Mouse (Mus musculus): Measurements from ENCODE around the gene Ppp2r5c. TPM values are rescaled to one million over a fixed set of nuclear protein-coding genes. Genes with fewer than 3 reads are reported as not detected.

The Ppp2r5c gene
- polyA plus RNA-seq, 1 experiment from 2014 or later: 136 TPM

DNA sequence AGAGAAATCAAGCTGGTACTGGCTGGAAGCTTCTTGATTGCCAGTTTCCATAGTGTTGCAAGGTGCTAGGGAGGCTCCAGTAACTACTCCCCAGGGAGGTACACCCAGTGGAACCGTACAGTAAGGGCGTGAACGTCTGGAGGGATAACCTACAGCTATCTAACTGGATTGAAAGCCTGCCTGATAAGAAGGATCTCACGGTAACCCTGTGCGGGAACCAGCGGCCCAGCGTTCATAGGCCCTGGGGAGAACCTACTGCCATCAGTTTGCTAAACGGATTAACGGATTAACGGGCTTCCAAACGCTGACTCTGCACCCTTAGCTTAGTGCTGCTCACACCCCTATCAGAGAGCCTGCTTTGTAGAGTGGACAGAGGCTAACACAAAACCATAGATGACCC is 116.5 kb downstream of the Ppp2r5c start:
- Histone ChIP-seq H3K4me3 (no peak overlapping the region), H3K9me3 (no peaks in the 10 kb centered on the region), H3K27ac (no peak overlapping the region), H3K36me3 (peaks cover 95% of the 10 kb centered on the region), H3K27me3 (ENCODE audit: insufficient read depth, poor library complexity, severe bottlenecking) (no peaks in the 10 kb centered on the region), H3K4me1 (no peaks in the 10 kb centered on the region)
- DNase-seq (ENCODE audit: low spot score): no peak
- WGBS: 69% methylated on average over 11 of the region's 11 CpGs

DNA sequence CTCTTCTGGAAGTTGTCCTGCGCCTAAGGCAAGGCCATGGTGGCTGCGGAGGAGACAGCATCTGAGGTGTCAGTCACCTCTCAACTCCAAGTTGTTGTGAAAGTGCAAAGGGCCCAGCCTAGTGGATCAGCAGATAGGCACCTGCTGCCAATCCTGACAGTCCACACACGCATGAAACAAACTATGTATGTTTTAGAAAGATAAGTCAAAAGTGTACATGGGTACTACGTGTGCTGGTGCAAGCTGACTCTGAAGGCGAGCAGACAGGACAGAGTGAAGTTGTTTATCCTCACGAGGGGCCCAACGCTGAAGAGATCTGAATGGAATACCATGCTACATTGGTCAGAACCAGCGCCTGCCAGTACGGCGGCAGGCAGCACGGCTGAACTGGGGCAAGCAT is 117.9 kb downstream of the Ppp2r5c start:
- no peak for DNase-seq (ENCODE audit: low spot score)
- 92% methylated on average over 11 of the region's 11 CpGs for WGBS
- Histone ChIP-seq H3K4me3 (no peak overlapping the region), H3K36me3 (peaks cover 93% of the 10 kb centered on the region), H3K27me3 (ENCODE audit: insufficient read depth, poor library complexity, severe bottlenecking) (no peaks in the 10 kb centered on the region), H3K27ac (no peak overlapping the region), H3K9me3 (no peaks in the 10 kb centered on the region), H3K4me1 (no peaks in the 10 kb centered on the region)

GRCm38 (mm10) chr12:110566366-110566765 is 119.4 kb downstream of the Ppp2r5c start:
- H3K9me3 ChIP-seq: no peaks in the 10 kb centered on the region
- WGBS: 92% methylated on average over 9 of the region's 9 CpGs
- DNase-seq (ENCODE audit: low spot score): no peak
- no peak overlapping the region for H3K27ac ChIP-seq
- no peaks in the 10 kb centered on the region for H3K27me3 ChIP-seq (ENCODE audit: insufficient read depth, poor library complexity, severe bottlenecking)
- peaks cover 93% of the 10 kb centered on the region for H3K36me3 ChIP-seq
- no peaks in the 10 kb centered on the region for H3K4me1 ChIP-seq
- no peak overlapping the region for H3K4me3 ChIP-seq

GRCm38 (mm10) chr12:110571050-110571449 is 124.1 kb downstream of the Ppp2r5c start:
- no peak for DNase-seq (ENCODE audit: low spot score)
- Histone ChIP-seq H3K9me3 (no peaks in the 10 kb centered on the region), H3K36me3 (peaks cover 89% of the 10 kb centered on the region), H3K4me1 (no peaks in the 10 kb centered on the region), H3K27me3 (ENCODE audit: insufficient read depth, poor library complexity, severe bottlenecking) (no peaks in the 10 kb centered on the region), H3K27ac (no peak overlapping the region), H3K4me3 (no peak overlapping the region)
- 90% methylated on average over 10 of the region's 10 CpGs for WGBS

GRCm38 (mm10) chr12:110572351-110572750 is 125.4 kb downstream of the Ppp2r5c start:
- WGBS: 92% methylated on average over 4 of the region's 4 CpGs
- H3K36me3 ChIP-seq: peaks cover 77% of the 10 kb centered on the region
- H3K9me3 ChIP-seq: no peaks in the 10 kb centered on the region
- DNase-seq (ENCODE audit: low spot score): no peak
- H3K4me1 ChIP-seq: no peaks in the 10 kb centered on the region
- H3K4me3 ChIP-seq: no peak overlapping the region
- no peak overlapping the region for H3K27ac ChIP-seq
- H3K27me3 ChIP-seq (ENCODE audit: insufficient read depth, poor library complexity, severe bottlenecking): no peaks in the 10 kb centered on the region

GRCm38 (mm10) chr12:110573635-110574034 is 126.7 kb downstream of the Ppp2r5c start:
- no peak for DNase-seq (ENCODE audit: low spot score)
- Histone ChIP-seq H3K27me3 (ENCODE audit: insufficient read depth, poor library complexity, severe bottlenecking) (no peaks in the 10 kb centered on the region), H3K9me3 (no peaks in the 10 kb centered on the region), H3K36me3 (peaks cover 76% of the 10 kb centered on the region), H3K4me1 (no peaks in the 10 kb centered on the region), H3K4me3 (no peak overlapping the region), H3K27ac (no peak overlapping the region)
- WGBS: 87% methylated on average over 8 of the region's 8 CpGs

DNA sequence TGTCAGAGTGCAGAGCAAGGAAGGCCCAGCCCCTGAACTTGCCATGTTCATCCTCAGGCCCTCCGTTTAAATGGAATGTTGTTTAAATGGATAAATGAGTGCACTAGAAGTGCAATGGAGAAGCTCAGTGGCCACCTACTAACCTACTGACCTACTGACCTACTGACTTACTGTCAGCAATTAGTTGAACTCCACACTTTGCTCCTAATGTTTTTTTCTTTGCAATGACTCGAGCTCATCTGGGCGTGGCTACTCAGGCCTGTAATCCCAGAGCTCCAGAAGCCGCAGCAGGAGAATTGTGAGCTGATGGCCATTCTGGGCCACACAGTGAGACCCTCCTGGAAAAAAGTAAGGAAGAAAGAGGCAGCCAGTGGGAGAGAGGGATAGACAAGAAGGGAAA is 129.0 kb downstream of the Ppp2r5c start:
- Histone ChIP-seq H3K4me3 (no peak overlapping the region), H3K4me1 (no peaks in the 10 kb centered on the region), H3K27ac (no peak overlapping the region), H3K9me3 (no peaks in the 10 kb centered on the region), H3K36me3 (peaks cover 66% of the 10 kb centered on the region), H3K27me3 (ENCODE audit: insufficient read depth, poor library complexity, severe bottlenecking) (no peaks in the 10 kb centered on the region)
- no peak for DNase-seq (ENCODE audit: low spot score)
- 77% methylated on average over 4 of the region's 4 CpGs for WGBS

- Histone ChIP-seq H3K36me3 (peaks cover 56% of the 10 kb centered on the region), H3K9me3 (no peaks in the 10 kb centered on the region), H3K4me1 (no peaks in the 10 kb centered on the region), H3K27ac (no peak overlapping the region), H3K4me3 (no peak overlapping the region), H3K27me3 (ENCODE audit: insufficient read depth, poor library complexity, severe bottlenecking) (no peaks in the 10 kb centered on the region)
- 85% methylated on average over 9 of the region's 9 CpGs for WGBS
- DNase-seq (ENCODE audit: low spot score): no peak
Observed at GRCm38 (mm10) chr12:110578333-110578732, 131.4 kb downstream of the Ppp2r5c start.

DNA sequence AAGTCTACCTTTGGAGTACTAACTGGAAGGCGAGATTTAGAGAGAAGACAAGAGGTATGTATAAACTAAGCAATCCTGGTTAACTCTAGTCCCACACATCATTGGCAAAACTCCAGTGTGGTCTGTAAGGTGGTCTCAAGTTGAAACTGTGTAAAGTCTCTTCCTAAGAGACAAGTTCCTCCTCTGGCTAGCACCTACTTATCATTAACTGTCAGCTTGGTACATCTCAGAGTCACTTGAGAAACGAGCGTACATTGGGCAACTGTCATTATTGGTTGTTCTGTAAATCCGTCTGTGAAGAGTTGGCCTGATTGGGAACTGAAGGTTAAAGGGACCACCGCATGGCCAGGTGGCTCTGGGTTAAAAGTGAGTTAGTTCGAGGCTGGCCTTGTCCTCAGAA is 141.7 kb downstream of the Ppp2r5c start:
- Histone ChIP-seq H3K4me3 (no peak overlapping the region), H3K4me1 (peaks cover 17% of the 10 kb centered on the region), H3K9me3 (no peaks in the 10 kb centered on the region), H3K36me3 (0 out of 2 replicates have a peak, but pooled peaks cover 2% of the 10 kb centered on the region), H3K27me3 (ENCODE audit: insufficient read depth, poor library complexity, severe bottlenecking) (no peaks in the 10 kb centered on the region), H3K27ac (no peak overlapping the region)
- 73% methylated on average over 6 of the region's 6 CpGs for WGBS
- no peak for DNase-seq (ENCODE audit: low spot score)

- Histone ChIP-seq H3K4me1 (peaks cover 17% of the 10 kb centered on the region), H3K9me3 (no peaks in the 10 kb centered on the region), H3K36me3 (0 out of 2 replicates have a peak, but pooled peaks cover 2% of the 10 kb centered on the region), H3K27me3 (ENCODE audit: insufficient read depth, poor library complexity, severe bottlenecking) (no peaks in the 10 kb centered on the region), H3K27ac (peak overlapping the region; percentile 98), H3K4me3 (peak overlapping the region; percentile 95)
- no peak for DNase-seq (ENCODE audit: low spot score)
- WGBS: 3% methylated on average over 15 of the region's 15 CpGs
Observed at GRCm38 (mm10) chr12:110590804-110591259, 143.9 kb downstream of the Ppp2r5c start.

GRCm38 (mm10) chr12:110591260-110591883 is 144.5 kb downstream of the Ppp2r5c start:
- Histone ChIP-seq H3K27me3 (ENCODE audit: insufficient read depth, poor library complexity, severe bottlenecking) (no peaks in the 10 kb centered on the region), H3K36me3 (0 out of 2 replicates have a peak, but pooled peaks cover 2% of the 10 kb centered on the region), H3K4me1 (peaks cover 17% of the 10 kb centered on the region), H3K9me3 (no peaks in the 10 kb centered on the region), H3K4me3 (peak overlapping the region; percentile 95), H3K27ac (peak overlapping the region; percentile 98)
- WGBS: under 1% methylated on average over 56 of the region's 56 CpGs
- DNase-seq (ENCODE audit: low spot score): peak; percentile 99

GRCm38 (mm10) chr12:110598527-110598926 is 151.6 kb downstream of the Ppp2r5c start:
- Histone ChIP-seq H3K4me3 (no peak overlapping the region), H3K27ac (no peak overlapping the region), H3K4me1 (peaks cover 12% of the 10 kb centered on the region), H3K36me3 (no peaks in the 10 kb centered on the region), H3K9me3 (no peaks in the 10 kb centered on the region), H3K27me3 (ENCODE audit: insufficient read depth, poor library complexity, severe bottlenecking) (peaks cover 19% of the 10 kb centered on the region; the same call in 1 of the 2 replicates)
- DNase-seq (ENCODE audit: low spot score): peak; percentile 83
- 14% methylated on average over 7 of the region's 7 CpGs for WGBS

GRCm38 (mm10) chr12:110599791-110600190 is 152.9 kb downstream of the Ppp2r5c start:
- no peak overlapping the region for H3K4me3 ChIP-seq
- no peaks in the 10 kb centered on the region for H3K36me3 ChIP-seq
- DNase-seq (ENCODE audit: low spot score): no peak
- peaks cover 19% of the 10 kb centered on the region for H3K4me1 ChIP-seq
- H3K9me3 ChIP-seq: no peaks in the 10 kb centered on the region
- no peak overlapping the region for H3K27ac ChIP-seq
- 60% methylated on average over 4 of the region's 4 CpGs for WGBS
- H3K27me3 ChIP-seq (ENCODE audit: insufficient read depth, poor library complexity, severe bottlenecking): peaks cover 19% of the 10 kb centered on the region; the same call in 1 of the 2 replicates

Data from heart, embryonic 10.5 days (tissue).